Mouse (Mus musculus) CH12.LX (cell line): ENCODE measurements around the gene Rad9a.

Experiments used
- CHD2 ChIP-seq: IDR thresholded peaks from 2 replicates; pipeline ENCODE4 v1.6.1; 2011; ENCODE audit warnings: low read length, improper control_type of control experiment
- CTCF ChIP-seq, 2 experiments: IDR thresholded peaks in 1 of 2; conservative IDR thresholded peaks in 1 of 2; 2 replicates each; pipeline ENCODE4 v1.5.1; 2011 to 2012; ENCODE audit warnings: low read depth in 2 of 2, low read length in 2 of 2, improper control_type of control experiment in 1 of 2, inconsistent platforms in 1 of 2, mild to moderate bottlenecking in 1 of 2, moderate library complexity in 1 of 2
- MAX ChIP-seq: IDR thresholded peaks from 2 replicates; pipeline ENCODE4 v1.6.1; 2011; ENCODE audit warnings: low read length, improper control_type of control experiment
- POLR2A ChIP-seq: IDR thresholded peaks from 2 replicates; pipeline ENCODE4 v1.6.1; 2011; ENCODE audit warnings: low read depth, mild to moderate bottlenecking, improper control_type of control experiment, low read length
- ZC3H11A ChIP-seq: IDR thresholded peaks from 2 replicates; pipeline ENCODE4 v1.6.1; 2012; ENCODE audit warnings: low read depth, mild to moderate bottlenecking, inconsistent platforms, low read length, improper control_type of control experiment
- ZMIZ1 ChIP-seq: IDR thresholded peaks from 2 replicates; pipeline ENCODE4 v1.6.1; 2012; ENCODE audit warnings: low read depth, mild to moderate bottlenecking, inconsistent platforms, low read length, improper control_type of control experiment

DNA sequence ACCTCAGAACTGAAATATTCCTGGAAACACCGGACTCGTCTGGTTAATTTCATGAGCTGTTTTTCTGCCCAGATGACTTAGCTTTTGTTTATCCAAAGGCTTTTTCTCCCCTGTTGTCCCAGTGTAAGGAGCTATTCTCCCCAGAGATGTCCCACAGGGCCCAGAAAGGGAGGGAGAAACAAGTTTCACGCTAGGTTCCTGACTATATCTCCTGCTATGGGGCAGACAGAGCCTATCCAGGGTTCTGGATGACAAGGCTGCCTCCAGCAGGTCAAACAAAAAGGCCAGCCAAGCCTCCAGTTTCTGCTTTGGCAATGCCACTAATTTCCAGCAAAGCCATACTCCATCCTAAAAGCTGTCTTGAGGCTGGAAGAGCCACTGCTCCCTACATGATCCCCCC lies 16.4 kb upstream of the Rad9a start:
- TF ChIP-seq POLR2A (no peak), CTCF (conservative IDR thresholded peaks at IDR 0.05 in 1 of 2, IDR thresholded peaks at IDR 0.05 in 1 of 2; ENCODE audit: low read depth in 2 of 2, low read length in 2 of 2) (no peak), MAX (no peak), ZMIZ1 (no peak), ZC3H11A (no peak), CHD2 (no peak)
